9 mouse cellular contexts compared by ENCODE assay signal in genomic region chr1:162589443-162589842, GRCm38 (mm10). TPM values are rescaled to one million over a fixed set of nuclear protein-coding genes. Genes with fewer than 3 reads are reported as not detected.
DNase-seq lines count a peak whose midpoint lies in the region; ATAC-seq and TF ChIP-seq lines count a peak whose summit lies in the region.
"Had no signal": no experiment of that assay in that cellular context is flagged by ENCODE, and none has a peak within 500 bp of the region (broad histone marks: within the 10 kb centered on the region; RNA-seq: fewer than 3 reads in every experiment).

No protein-coding gene starts in this region.

- H3K4me2 ChIP-seq in kidney, postnatal 0 days (ENCODE audit: low read length): no peak overlapping the region
- peak overlapping the region; percentile 22; the same call in 1 of the 2 replicates for H3K4me2 ChIP-seq in heart, embryonic 16.5 days (ENCODE audit: low read depth, low read length)
- peak overlapping the region; percentile 25; the same call in 1 of the 2 replicates for H3K4me2 ChIP-seq in midbrain, embryonic 11.5 days

- H3K27ac ChIP-seq in kidney, postnatal 0 days: no peak overlapping the region
- no peak overlapping the region for H3K27ac ChIP-seq in heart, embryonic 16.5 days (ENCODE audit: low read length)
- no peak overlapping the region; the same call in 1 of the 2 replicates for H3K27ac ChIP-seq in midbrain, embryonic 11.5 days (ENCODE audit: low read depth, low read length)

- ATAC-seq in kidney, postnatal 0 days (replicated peaks; ENCODE audit: low FRiP score, low read depth): 0 out of 2 replicates have a peak, but pooled peaks have one; percentile 69
- ATAC-seq in heart, embryonic 16.5 days (replicated peaks; ENCODE audit: extremely low read depth, insufficient read depth, low FRiP score): no peak
- peak; percentile 95 for ATAC-seq in midbrain, embryonic 11.5 days (ENCODE audit: low FRiP score)

- no peaks in the 10 kb centered on the region for H3K4me1 ChIP-seq in kidney, postnatal 0 days (replicated peaks; ENCODE audit: insufficient read depth, low read length)
- H3K4me1 ChIP-seq in heart, embryonic 16.5 days (ENCODE audit: control insufficient read depth, insufficient read depth, low read length): peaks cover 5% of the 10 kb centered on the region
- peaks cover 7% of the 10 kb centered on the region; the same call in 1 of the 2 replicates for H3K4me1 ChIP-seq in midbrain, embryonic 11.5 days (ENCODE audit: control insufficient read depth, insufficient read depth, low read length)

- TF ChIP-seq CTCF in kidney, postnatal 0 days (IDR thresholded peaks at IDR 0.05; ENCODE audit: low read depth): no peak

- WGBS in kidney, postnatal 0 days: 17% methylated on average over 9 of the region's 9 CpGs
- 15% methylated on average over 9 of the region's 9 CpGs for WGBS in heart, embryonic 16.5 days
- WGBS in midbrain, embryonic 11.5 days: 5% methylated on average over 9 of the region's 9 CpGs

- no peaks in the 10 kb centered on the region for H3K9me3 ChIP-seq in kidney, postnatal 0 days (replicated peaks; ENCODE audit: low read length)
- no peaks in the 10 kb centered on the region for H3K9me3 ChIP-seq in heart, embryonic 16.5 days (replicated peaks; ENCODE audit: control insufficient read depth, low read length)
- H3K9me3 ChIP-seq in midbrain, embryonic 11.5 days (ENCODE audit: control insufficient read depth, low read length): no peaks in the 10 kb centered on the region

- no peak overlapping the region for H3K9ac ChIP-seq in kidney, postnatal 0 days (ENCODE audit: low read depth, low read length)
- no peak overlapping the region; the same call in 1 of the 2 replicates for H3K9ac ChIP-seq in heart, embryonic 16.5 days (ENCODE audit: low read length)
- peak overlapping the region; percentile 10; the same call in 1 of the 2 replicates for H3K9ac ChIP-seq in midbrain, embryonic 11.5 days (ENCODE audit: low read length)

- peak; percentile 63 for DNase-seq in kidney, postnatal 0 days (ENCODE audit: low spot score)
- DNase-seq in kidney, adult 8-10 months: no peak
- DNase-seq in embryo, embryonic 9.5 days (ENCODE audit: extremely low spot score): peak; percentile 74
- DNase-seq in midbrain, embryonic 11.5 days (ENCODE audit: low spot score, missing footprints): peak; percentile 95
- DNase-seq in cerebellum, postnatal 14 days: no peak
- DNase-seq in thymus, postnatal 36 days: no peak
- DNase-seq in ovary, postnatal 10 days (ENCODE audit: low spot score): no peak

- H3K27me3 ChIP-seq in kidney, postnatal 0 days (ENCODE audit: insufficient read depth, low read length): no peaks in the 10 kb centered on the region
- H3K27me3 ChIP-seq in heart, embryonic 16.5 days (ENCODE audit: control insufficient read depth, insufficient read depth, low read length): no peaks in the 10 kb centered on the region
- H3K27me3 ChIP-seq in midbrain, embryonic 11.5 days (ENCODE audit: control insufficient read depth, insufficient read depth, low read length): no peaks in the 10 kb centered on the region

- no peak overlapping the region for H3K4me3 ChIP-seq in kidney, postnatal 0 days (replicated peaks; ENCODE audit: low read depth, low read length)
- no peak overlapping the region for H3K4me3 ChIP-seq in heart, embryonic 16.5 days (ENCODE audit: low read length)
- H3K4me3 ChIP-seq in midbrain, embryonic 11.5 days (ENCODE audit: low read depth, low read length): no peak overlapping the region

- 0 out of 2 replicates have a peak, but pooled peaks cover 3% of the 10 kb centered on the region for H3K36me3 ChIP-seq in kidney, postnatal 0 days (ENCODE audit: insufficient read depth, low read length)
- H3K36me3 ChIP-seq in heart, embryonic 16.5 days (ENCODE audit: control insufficient read depth, insufficient read depth): peaks cover 4% of the 10 kb centered on the region; the same call in 1 of the 2 replicates
- H3K36me3 ChIP-seq in midbrain, embryonic 11.5 days (ENCODE audit: control insufficient read depth, insufficient read depth, low read length): no peaks in the 10 kb centered on the region

RNA-seq across cellular contexts. Expression of gene Vamp4, which starts 19.1 kb away (rescaled TPM):
- polyA plus RNA-seq in kidney, postnatal 0 days (2015; fragmentation: Nextera tagmentation; extraction: Ambion mirVana): 53.6 and 56.5 TPM in 2 replicates
- 32.6 and 37.7 TPM in 2 replicates for polyA plus RNA-seq in heart, embryonic 16.5 days (2015; fragmentation: Nextera tagmentation; extraction: Ambion mirVana)
- 64.4 and 68.2 TPM in 2 replicates for polyA plus RNA-seq in midbrain, embryonic 11.5 days (2014; fragmentation: Nextera tagmentation; extraction: Ambion mirVana)

RNA-seq across cellular contexts. Expression of gene Mettl13, which starts 41.1 kb away (rescaled TPM):
- polyA plus RNA-seq in kidney, postnatal 0 days (2015; fragmentation: Nextera tagmentation; extraction: Ambion mirVana): 16.3 and 19.0 TPM in 2 replicates
- 12.9 and 13.2 TPM in 2 replicates for polyA plus RNA-seq in heart, embryonic 16.5 days (2015; fragmentation: Nextera tagmentation; extraction: Ambion mirVana)
- 12.7 and 13.9 TPM in 2 replicates for polyA plus RNA-seq in midbrain, embryonic 11.5 days (2014; fragmentation: Nextera tagmentation; extraction: Ambion mirVana)

RNA-seq across cellular contexts. Expression of gene Myoc, which starts 49.5 kb away (rescaled TPM):
- polyA plus RNA-seq in kidney, postnatal 0 days (2015; fragmentation: Nextera tagmentation; extraction: Ambion mirVana): 0.17 TPM in 1 of 2 replicates, not detected in the other
- polyA plus RNA-seq in heart, embryonic 16.5 days (2015; fragmentation: Nextera tagmentation; extraction: Ambion mirVana): 0.07 TPM in 1 of 2 replicates, not detected in the other
- not detected in 2 replicates for polyA plus RNA-seq in midbrain, embryonic 11.5 days (2014; fragmentation: Nextera tagmentation; extraction: Ambion mirVana)
- polyA plus RNA-seq: heart, postnatal 0 days had no signal

Comparison
In these comparisons a context has a peak if more than half of its experiments do, and no peak if none do; other contexts are left out.
1. DNase-seq: peak in kidney, postnatal 0 days (single experiment), embryo, embryonic 9.5 days (single experiment) and midbrain, embryonic 11.5 days (single experiment); none in kidney, adult 8-10 months (0 of 2), cerebellum, postnatal 14 days (0 of 2), thymus, postnatal 36 days (0 of 2) and ovary, postnatal 10 days (single experiment).